Mouse (Mus musculus) kidney, postnatal 0 days (tissue): ENCODE measurements at regions not wholly inside any gene's neighbourhood (a gene's known extent, or its start where the extent isn't known, plus 50 kb on each side); places are given as distances from the start of the nearest gene placed in this dataset.

Experiments used
- ATAC-seq: fragments of 200-750 bp; cut with Nextera tagmentation; replicated peaks from 2 replicates; pipeline ENCODE4 v1.8.0; 2017; ENCODE audit warnings: low read depth, moderate number of reproducible peaks, moderate TSS enrichment, moderate library complexity; ENCODE audit not compliant: low FRiP score
- DNase-seq: peaks from one replicate; pipeline ENCODE4 v3.0.0-alpha.2; 2016; ENCODE audit warnings: low spot score
- H3K27ac ChIP-seq: fragments of 300-500 bp; sonication (generic); 2 replicates; pipeline ENCODE4 v1.5.1; 2014; ENCODE audit warnings: mild to moderate bottlenecking
- H3K27me3 ChIP-seq: fragments of 300-500 bp; sonication (generic); 2 replicates; pipeline ENCODE4 v1.6.1; 2014; ENCODE audit warnings: low read length, mixed read lengths; ENCODE audit not compliant: insufficient read depth
- H3K36me3 ChIP-seq: fragments of 300-500 bp; sonication (generic); 2 replicates; pipeline ENCODE4 v1.6.1; 2014; ENCODE audit warnings: low read length, mixed read lengths; ENCODE audit not compliant: insufficient read depth
- H3K4me1 ChIP-seq: fragments of 300-500 bp; sonication (generic); replicated peaks from 2 replicates; pipeline ENCODE4 v1.6.1; 2014; ENCODE audit warnings: antibody characterized with exemption, low read length, mixed read lengths; ENCODE audit not compliant: insufficient read depth
- H3K4me2 ChIP-seq: fragments of 300-500 bp; sonication (generic); 2 replicates; pipeline ENCODE4 v1.6.1; 2014; ENCODE audit warnings: mild to moderate bottlenecking, low read length, moderate library complexity, mixed read lengths
- H3K4me3 ChIP-seq: fragments of 300-500 bp; sonication (generic); replicated peaks from 2 replicates; pipeline ENCODE4 v1.5.1; 2014; ENCODE audit warnings: low read depth, low read length
- H3K9ac ChIP-seq: fragments of 300-500 bp; sonication (generic); 2 replicates; pipeline ENCODE4 v1.6.1; 2014; ENCODE audit warnings: low read depth, low read length
- H3K9me3 ChIP-seq: fragments of 300-500 bp; sonication (generic); replicated peaks from 2 replicates; pipeline ENCODE4 v1.6.1; 2016; ENCODE audit warnings: low read length, inconsistent platforms, mixed read lengths
- CTCF ChIP-seq: IDR thresholded peaks from 2 replicates; pipeline ENCODE4 v1.5.1; 2016; ENCODE audit warnings: antibody characterized with exemption, low read depth, mild to moderate bottlenecking, moderate library complexity
- WGBS: fragments of 180-500 bp; shearing (Covaris S2); extraction: QIAGEN DNeasy Blood & Tissue Kit; methylation state at CpG from one replicate; pipeline ENCODE4 v1.1.7; 2014; 5-methylcytosine and 5-hydroxymethylcytosine counted together

GRCm38 (mm10) chr4:150730061-150730812 is 78.3 kb upstream of the Slc45a1 start:
- H3K27ac ChIP-seq = peak overlapping the region; percentile 63
- WGBS = 11% methylated on average over 12 of the region's 12 CpGs
- peak; percentile 79 for DNase-seq
- peaks cover 14% of the 10 kb centered on the region for H3K4me1 ChIP-seq
- no peaks in the 10 kb centered on the region for H3K36me3 ChIP-seq
- no peak overlapping the region for H3K4me2 ChIP-seq
- no peak overlapping the region for H3K4me3 ChIP-seq
- no peaks in the 10 kb centered on the region for H3K9me3 ChIP-seq
- TF ChIP-seq CTCF = no peak
- no peaks in the 10 kb centered on the region for H3K27me3 ChIP-seq
- no peak for ATAC-seq
- H3K9ac ChIP-seq = no peak overlapping the region

DNA sequence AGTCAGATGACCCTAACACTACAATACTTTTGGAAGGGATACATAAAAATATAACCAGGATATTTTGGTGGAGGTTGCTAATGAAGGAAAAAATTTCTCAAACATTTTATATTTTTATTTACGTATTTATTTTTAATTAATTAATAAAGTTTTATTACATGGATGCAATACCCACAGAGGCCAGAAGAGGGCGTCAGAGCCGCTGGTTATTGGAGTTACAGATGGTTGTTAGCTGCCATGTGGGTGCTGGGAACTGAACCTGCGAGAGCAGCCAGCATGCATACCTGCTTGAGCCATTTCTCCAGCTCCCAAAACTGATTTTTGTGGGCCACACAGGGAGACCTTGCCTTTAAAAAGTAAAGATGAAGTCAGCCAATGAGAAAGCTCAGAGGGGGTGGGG is 74.6 kb upstream of the Slc45a1 start:
- H3K9ac ChIP-seq = no peak overlapping the region
- WGBS = 67% methylated on average over 4 of the region's 4 CpGs
- no peak overlapping the region for H3K4me2 ChIP-seq
- peaks cover 23% of the 10 kb centered on the region for H3K4me1 ChIP-seq
- H3K27me3 ChIP-seq = no peaks in the 10 kb centered on the region
- DNase-seq (no peak), ATAC-seq (no peak)
- peak; percentile 41 for TF ChIP-seq CTCF
- no peaks in the 10 kb centered on the region for H3K36me3 ChIP-seq
- no peak overlapping the region for H3K27ac ChIP-seq
- H3K9me3 ChIP-seq = no peaks in the 10 kb centered on the region
- H3K4me3 ChIP-seq = no peak overlapping the region

DNA sequence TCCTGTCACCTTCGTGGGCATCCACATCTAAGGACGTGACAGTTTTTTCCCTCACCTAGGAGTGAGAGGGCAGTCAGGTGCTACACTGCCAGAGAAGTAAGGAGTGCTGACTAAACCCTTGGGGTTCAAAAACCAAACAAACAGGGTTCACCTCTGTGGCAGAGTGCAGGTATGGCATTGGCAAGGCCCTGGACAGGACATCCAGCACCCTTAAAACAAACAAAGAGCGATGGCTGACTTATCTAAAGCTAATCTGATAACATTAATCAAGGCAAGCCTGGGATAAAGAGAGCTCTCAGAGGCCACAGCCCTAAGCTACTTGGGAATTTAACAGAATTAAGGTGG is 74.1 kb upstream of the Slc45a1 start:
- peaks cover 23% of the 10 kb centered on the region for H3K4me1 ChIP-seq
- H3K4me3 ChIP-seq = no peak overlapping the region
- no peak for TF ChIP-seq CTCF
- WGBS = 77% methylated on average over 3 of the region's 3 CpGs
- no peaks in the 10 kb centered on the region for H3K36me3 ChIP-seq
- no peaks in the 10 kb centered on the region for H3K9me3 ChIP-seq
- no peaks in the 10 kb centered on the region for H3K27me3 ChIP-seq
- ATAC-seq (no peak), DNase-seq (no peak)
- H3K9ac ChIP-seq = no peak overlapping the region
- no peak overlapping the region for H3K27ac ChIP-seq
- no peak overlapping the region for H3K4me2 ChIP-seq

DNA sequence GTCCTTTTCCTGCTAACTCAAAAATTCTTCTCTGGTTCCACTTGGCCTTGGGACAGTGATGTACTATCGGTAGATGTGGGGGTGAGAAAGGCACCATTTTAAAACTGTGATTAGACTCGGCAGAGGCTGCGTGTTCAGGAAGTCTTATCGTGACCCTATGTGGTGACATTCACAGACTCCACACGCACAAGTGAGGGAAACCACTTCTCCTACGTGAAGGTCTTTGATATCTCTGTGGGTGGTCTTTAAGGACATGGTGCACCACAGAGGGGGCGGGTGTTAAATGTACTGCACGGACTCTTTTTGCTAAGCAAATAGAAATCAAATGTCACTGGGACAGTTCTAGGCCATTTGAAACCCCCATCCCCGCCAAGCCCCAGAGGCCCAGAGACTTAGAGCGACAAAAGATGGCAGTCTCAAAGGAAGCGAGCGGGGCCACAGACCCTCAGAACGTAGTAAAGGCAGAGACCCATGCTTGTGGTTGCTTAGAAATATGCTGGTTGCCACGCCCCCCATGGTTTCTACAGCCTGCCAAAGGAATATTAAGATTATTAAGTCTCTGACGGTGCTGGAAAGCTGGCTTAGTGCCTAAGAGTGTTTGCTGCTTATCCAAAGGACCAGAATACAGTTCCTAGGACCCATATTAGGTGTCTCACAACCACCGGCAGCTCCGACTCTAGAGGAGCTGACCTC is 73.6 kb upstream of the Slc45a1 start:
- Histone ChIP-seq H3K9me3 (no peaks in the 10 kb centered on the region), H3K27ac (peak overlapping the region; percentile 57), H3K4me1 (peaks cover 18% of the 10 kb centered on the region; the same call in 1 of the 2 replicates), H3K4me3 (no peak overlapping the region), H3K36me3 (no peaks in the 10 kb centered on the region), H3K4me2 (no peak overlapping the region), H3K9ac (no peak overlapping the region), H3K27me3 (no peaks in the 10 kb centered on the region)
- ATAC-seq (no peak), DNase-seq (no peak)
- TF ChIP-seq CTCF = no peak
- WGBS = 50% methylated on average over 17 of the region's 17 CpGs

- ATAC-seq (peak; percentile 20; the same call in 1 of the 2 replicates), DNase-seq (peak; percentile 63)
- Histone ChIP-seq H3K27ac (peak overlapping the region; percentile 57; the same call in 1 of the 2 replicates), H3K36me3 (no peaks in the 10 kb centered on the region), H3K4me3 (no peak overlapping the region), H3K9ac (no peak overlapping the region), H3K9me3 (no peaks in the 10 kb centered on the region), H3K4me1 (peaks cover 12% of the 10 kb centered on the region; the same call in 1 of the 2 replicates), H3K27me3 (no peaks in the 10 kb centered on the region), H3K4me2 (no peak overlapping the region)
- 33% methylated on average over 11 of the region's 11 CpGs for WGBS
- TF ChIP-seq CTCF = no peak
Measured at GRCm38 (mm10) chr4:150724823-150725222, 72.8 kb upstream of the Slc45a1 start.

DNA sequence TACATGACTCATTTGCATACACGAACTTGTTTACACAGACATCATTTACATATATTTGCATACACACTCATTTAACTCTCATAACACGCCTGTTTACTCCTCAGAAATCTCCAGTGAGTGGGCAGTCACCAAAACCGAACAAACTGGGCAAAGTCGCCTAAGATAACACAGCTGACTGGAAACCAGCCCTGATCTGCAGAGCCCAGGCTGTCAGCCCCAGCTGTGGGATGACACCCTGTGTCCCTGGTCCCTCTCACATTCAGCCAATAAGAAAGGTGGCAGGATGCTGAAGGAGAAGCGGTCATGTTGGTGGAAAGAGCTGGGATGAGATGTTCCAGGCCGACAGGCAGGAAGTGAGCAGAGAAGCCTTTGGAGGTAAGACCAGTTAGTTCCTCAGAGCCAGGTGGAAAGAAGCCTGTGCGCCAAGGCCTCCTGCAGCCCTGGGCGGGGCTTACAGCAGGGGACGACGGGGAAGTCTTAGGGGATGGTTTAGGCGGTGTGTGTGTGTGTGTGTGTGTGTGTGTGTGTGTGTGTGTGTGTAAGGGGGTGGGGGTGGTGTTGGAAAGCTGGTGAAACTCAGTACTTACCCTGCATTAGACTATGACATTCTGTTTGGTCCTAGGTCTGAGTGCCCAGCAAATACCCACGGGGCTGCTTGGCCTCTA is 69.8 kb upstream of the Slc45a1 start:
- H3K36me3 ChIP-seq = no peaks in the 10 kb centered on the region
- no peak for TF ChIP-seq CTCF
- no peak overlapping the region for H3K4me3 ChIP-seq
- ATAC-seq = no peak
- 62% methylated on average over 12 of the region's 12 CpGs for WGBS
- DNase-seq = no peak
- no peak overlapping the region for H3K9ac ChIP-seq
- H3K27ac ChIP-seq = no peak overlapping the region
- no peaks in the 10 kb centered on the region for H3K9me3 ChIP-seq
- peaks cover 10% of the 10 kb centered on the region; the same call in 1 of the 2 replicates for H3K4me1 ChIP-seq
- H3K4me2 ChIP-seq = no peak overlapping the region
- no peaks in the 10 kb centered on the region for H3K27me3 ChIP-seq
